Mouse (Mus musculus) ovary, postnatal 36 days (tissue): ENCODE measurements around the gene Hydin.

Experiments
- DNase-seq: peaks from one replicate; pipeline ENCODE4 v3.0.0; 2022; ENCODE audit warnings: low spot score, mixed read lengths

Hydin gene

GRCm38 (mm10) chr8:110444276-110444675, 177.5 kb downstream of the Hydin start:
- DNase-seq = no peak

- DNase-seq = no peak
Observed at GRCm38 (mm10) chr8:110450463-110450862, 183.7 kb downstream of the Hydin start.

DNA sequence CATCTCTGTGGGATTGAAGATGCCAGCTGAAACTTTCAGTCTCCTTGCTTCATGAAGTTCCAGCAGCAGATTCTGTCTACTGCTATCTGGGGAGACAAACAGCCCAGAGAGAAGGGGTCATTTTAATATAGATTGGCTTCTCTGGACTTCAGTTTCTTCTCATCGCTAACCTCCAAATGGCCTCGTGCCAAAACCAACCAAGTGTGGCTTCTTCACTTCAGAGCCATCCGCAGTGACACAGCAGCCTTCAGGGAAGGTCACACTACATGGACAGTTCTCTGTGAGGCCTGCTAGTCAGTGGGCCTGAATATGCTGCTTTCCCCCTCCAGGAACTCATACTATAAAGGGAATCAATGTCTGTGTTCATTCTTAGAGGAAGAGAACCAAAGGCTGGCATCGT, 187.7 kb downstream of the Hydin start:
- DNase-seq = no peak

- DNase-seq = no peak
Observed at GRCm38 (mm10) chr8:110457424-110457823, 190.6 kb downstream of the Hydin start.

GRCm38 (mm10) chr8:110462627-110463208, 195.9 kb downstream of the Hydin start:
- no peak for DNase-seq

DNA sequence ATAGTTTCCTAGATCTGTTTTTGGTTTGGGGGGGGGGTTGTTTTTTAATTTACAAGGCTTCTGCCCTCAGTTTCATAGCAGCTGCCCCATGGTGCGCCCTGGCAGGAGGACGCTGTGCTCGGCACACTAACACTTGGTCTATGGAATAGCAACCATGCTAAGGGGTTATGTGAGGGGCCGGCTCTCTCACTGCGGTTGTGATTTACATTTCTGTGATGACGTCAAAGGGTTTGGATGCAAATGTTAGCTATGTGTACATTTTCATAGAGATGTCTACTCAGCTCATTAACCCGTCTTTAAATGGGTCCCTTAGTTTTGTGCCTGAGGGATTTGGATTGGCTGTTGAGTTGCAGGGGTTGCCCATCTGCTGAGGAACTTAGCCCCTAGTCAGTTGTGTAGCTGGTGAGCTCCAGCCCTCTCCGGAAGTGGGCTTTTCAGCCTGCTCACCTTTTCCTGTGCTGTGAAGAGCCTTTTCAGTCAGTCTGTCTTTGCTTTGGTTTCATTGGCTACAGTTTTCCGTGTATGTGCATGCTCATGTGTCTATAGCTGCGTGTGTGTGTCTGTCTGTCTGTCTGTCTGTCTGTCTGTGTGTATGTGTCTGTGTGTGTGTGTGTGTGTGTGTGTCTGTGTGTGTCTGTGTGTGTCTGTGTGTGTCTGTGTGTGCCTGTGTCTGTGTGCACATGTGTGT, 197.1 kb downstream of the Hydin start:
- DNase-seq = no peak

- no peak for DNase-seq
Observed at GRCm38 (mm10) chr8:110465606-110466005, 198.8 kb downstream of the Hydin start.

GRCm38 (mm10) chr8:110477256-110477655, 210.5 kb downstream of the Hydin start:
- no peak for DNase-seq

DNA sequence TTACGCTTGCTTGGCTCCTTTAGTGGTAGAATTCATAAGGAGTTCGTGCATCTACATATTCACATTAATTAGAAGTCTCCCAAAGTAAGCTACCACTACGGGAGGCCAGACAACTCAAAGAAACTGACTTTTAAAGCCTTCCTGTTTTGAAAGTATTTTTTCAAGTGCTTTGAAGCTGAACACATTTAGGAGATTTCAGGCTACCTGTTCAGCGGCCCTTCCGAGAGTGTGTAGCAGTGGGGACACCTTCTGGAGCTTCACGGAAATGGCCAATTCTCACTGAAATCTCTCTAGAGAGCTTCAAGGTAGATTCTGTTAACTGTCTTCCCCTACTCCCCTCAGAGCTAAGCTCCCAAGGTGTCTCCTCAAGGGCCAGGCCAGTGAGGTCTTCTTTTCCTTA, 211.8 kb downstream of the Hydin start:
- DNase-seq = peak; percentile 9

DNA sequence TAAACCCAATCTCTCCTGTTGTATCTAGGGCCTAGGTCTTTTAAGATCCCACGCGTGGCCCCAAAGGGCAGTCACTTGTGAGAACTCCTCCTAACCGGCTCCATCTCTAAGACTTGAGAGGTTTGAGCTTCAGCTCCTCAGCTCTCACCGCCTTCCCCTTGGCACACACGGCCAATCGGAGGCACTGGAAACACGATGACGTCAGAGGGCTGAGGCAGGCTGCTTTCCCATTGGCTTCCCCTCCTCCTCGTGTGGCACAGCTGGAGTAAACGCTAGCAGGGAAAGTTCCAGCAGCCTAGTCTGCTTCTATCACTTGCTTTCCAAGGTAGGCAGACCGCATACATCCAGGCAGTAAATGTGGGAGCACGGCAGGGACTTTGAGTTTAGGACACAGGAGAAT, 212.6 kb downstream of the Hydin start:
- no peak for DNase-seq

- no peak for DNase-seq
Observed at GRCm38 (mm10) chr8:110482275-110482674, 215.5 kb downstream of the Hydin start.

- no peak for DNase-seq
Observed at GRCm38 (mm10) chr8:110485234-110485633, 218.5 kb downstream of the Hydin start.

- DNase-seq = no peak
Observed at GRCm38 (mm10) chr8:110486020-110486419, 219.2 kb downstream of the Hydin start.

GRCm38 (mm10) chr8:110487644-110488043, 220.9 kb downstream of the Hydin start:
- DNase-seq = no peak

DNA sequence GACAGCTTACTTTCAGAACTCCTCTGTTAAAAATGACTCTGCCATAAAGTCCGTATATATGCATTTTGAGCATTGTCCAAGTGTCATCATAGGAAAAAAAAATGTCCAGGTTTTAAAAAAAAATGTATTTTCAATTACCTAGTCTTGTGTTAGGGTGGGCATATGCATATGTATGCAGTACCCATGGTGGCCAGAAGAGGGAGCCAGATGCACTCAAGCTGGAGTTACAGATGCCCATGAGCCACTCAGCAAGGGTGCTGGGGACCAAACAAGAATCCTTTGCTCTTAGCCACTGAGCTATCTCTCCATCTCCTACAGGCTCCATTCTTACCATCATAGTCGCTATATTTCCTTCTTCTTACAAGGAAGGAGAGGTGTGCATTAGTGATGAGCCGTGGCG, 222.6 kb downstream of the Hydin start:
- no peak for DNase-seq

GRCm38 (mm10) chr8:110491118-110491517, 224.3 kb downstream of the Hydin start:
- no peak for DNase-seq

GRCm38 (mm10) chr8:110496286-110496685, 229.5 kb downstream of the Hydin start:
- no peak for DNase-seq

GRCm38 (mm10) chr8:110500253-110500652, 233.5 kb downstream of the Hydin start:
- no peak for DNase-seq

GRCm38 (mm10) chr8:110500661-110501060, 233.9 kb downstream of the Hydin start:
- DNase-seq = no peak

GRCm38 (mm10) chr8:110501330-110501729, 234.6 kb downstream of the Hydin start:
- no peak for DNase-seq

DNA sequence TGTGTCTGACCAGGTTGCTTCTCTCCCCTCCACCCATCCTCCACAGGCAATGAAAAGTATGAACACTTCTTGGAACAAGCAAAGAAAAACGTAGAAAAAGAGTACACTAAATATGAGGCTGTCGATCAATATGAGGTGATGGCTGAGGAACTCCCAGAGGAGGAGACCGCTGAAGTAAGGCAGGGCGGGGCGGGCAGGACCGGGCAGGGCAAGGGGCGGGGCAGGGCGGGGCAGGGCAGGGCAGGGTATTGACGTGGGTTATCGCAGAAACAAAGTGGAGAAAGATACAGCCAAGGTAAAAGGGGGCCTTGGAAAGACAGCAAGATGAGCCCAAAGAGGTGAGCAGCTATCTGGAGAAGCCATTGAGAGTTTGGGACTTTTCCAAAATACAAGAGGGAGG, 236.1 kb downstream of the Hydin start:
- no peak for DNase-seq

- DNase-seq = no peak
Observed at GRCm38 (mm10) chr8:110508766-110509165, 242.0 kb downstream of the Hydin start.

GRCm38 (mm10) chr8:110519790-110520189, 253.0 kb downstream of the Hydin start:
- DNase-seq = no peak

DNA sequence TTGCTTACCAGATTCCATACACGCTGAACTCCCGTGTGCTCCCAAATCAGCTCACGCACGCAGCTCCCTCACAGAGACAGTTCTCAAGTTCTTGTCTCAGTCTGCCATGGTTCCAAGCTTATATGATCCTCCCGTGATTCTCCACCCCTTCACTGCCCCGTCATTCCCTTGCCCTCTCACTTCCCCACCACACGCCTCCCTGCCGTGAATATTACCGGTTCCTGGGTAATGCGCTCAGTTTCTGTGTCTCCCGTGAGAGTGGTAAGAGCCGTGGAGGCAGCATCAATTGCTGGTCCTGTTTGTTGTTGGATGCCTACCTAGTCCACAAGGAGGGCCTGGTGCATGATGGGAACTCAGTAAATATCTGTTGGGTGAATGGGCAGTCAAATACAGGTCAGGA, 255.1 kb downstream of the Hydin start:
- no peak for DNase-seq
